Mouse (Mus musculus) heart, adult 11 months (tissue): ENCODE measurements around the gene Olfr340.
"Not testable (repeated sequence)": the region's sequence is repeated elsewhere in the genome, so short reads cannot be mapped to it uniquely, and the experiment has no call there.

ENCODE experiments used
- DNase-seq: peaks from one replicate; pipeline ENCODE4 v3.0.0; 2022

Olfr340 gene

GRCm38 (mm10) chr2:36452287-36452686 is at the start of gene Olfr340:
Gene Olfr340, plus strand, starts transcription at chr2:36452587.
- no peak for DNase-seq

GRCm38 (mm10) chr2:36415174-36415573 is 37.2 kb upstream of the Olfr340 start:
- not testable (repeated sequence) for DNase-seq

GRCm38 (mm10) chr2:36415591-36415990 is 36.8 kb upstream of the Olfr340 start:
- DNase-seq: not testable (repeated sequence)

- no peak for DNase-seq
Measured at GRCm38 (mm10) chr2:36418647-36419046, 33.7 kb upstream of the Olfr340 start, which contains the start of gene Olfr339. Gene Olfr339, plus strand, starts transcription at chr2:36418947.

GRCm38 (mm10) chr2:36473634-36474033 is 21.2 kb downstream of the Olfr340 start:
- DNase-seq: no peak

- no peak for DNase-seq
Measured at GRCm38 (mm10) chr2:36482368-36482767, 30.0 kb downstream of the Olfr340 start, which contains the start of gene Olfr341. Gene Olfr341, minus strand, starts transcription at chr2:36482468.
